10 mouse cellular contexts compared by ENCODE assay signal in the genomic region with DNA sequence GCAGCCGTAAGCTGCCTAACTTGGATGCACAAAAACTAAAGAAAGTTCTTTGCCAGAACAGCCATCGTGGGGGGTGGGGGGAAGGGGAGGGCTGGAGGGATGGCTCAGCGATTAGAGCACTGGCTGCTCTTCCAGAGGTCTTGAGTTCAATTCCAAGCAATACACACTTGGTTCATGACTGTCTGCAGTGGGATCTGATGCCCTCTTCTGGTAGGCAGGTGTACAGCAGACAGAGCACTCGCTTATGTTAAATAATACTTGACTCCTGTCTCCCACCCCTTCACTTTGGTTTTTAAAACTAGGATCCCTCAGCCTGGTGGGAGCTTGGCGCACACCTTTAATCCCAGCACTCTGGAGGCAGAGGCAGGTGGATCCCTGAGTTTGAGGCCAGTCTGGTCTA. TPM values are rescaled to one million over a fixed set of nuclear protein-coding genes. Genes with fewer than 3 reads are reported as not detected.
DNase-seq lines count a peak whose midpoint lies in the region; ATAC-seq and TF ChIP-seq lines count a peak whose summit lies in the region.
"Had no signal": no experiment of that assay in that cellular context is flagged by ENCODE, and none has a peak within 500 bp of the region (broad histone marks: within the 10 kb centered on the region; RNA-seq: fewer than 3 reads in every experiment).

No protein-coding gene starts in this region.

- H3K79me3 ChIP-seq in C2C12 (ENCODE audit: low read depth), result no peaks in the 10 kb centered on the region

- H3K79me2 ChIP-seq in C2C12 (ENCODE audit: control insufficient read depth, insufficient read depth), result no peaks in the 10 kb centered on the region

- no peak overlapping the region for H3ac ChIP-seq in C2C12 (ENCODE audit: control insufficient read depth, insufficient read length, low read depth)

- H3K27me3 ChIP-seq in heart, embryonic 12.5 days (replicated peaks), result peaks cover 17% of the 10 kb centered on the region
- peaks cover 4% of the 10 kb centered on the region for H3K27me3 ChIP-seq in C2C12 (ENCODE audit: control insufficient read depth, insufficient read depth, insufficient read length)
- no peaks in the 10 kb centered on the region for H3K27me3 ChIP-seq in embryonic facial prominence, embryonic 11.5 days (ENCODE audit: control insufficient read depth, insufficient read depth, low read length)
- H3K27me3 ChIP-seq in kidney, postnatal 0 days (ENCODE audit: insufficient read depth, low read length), result no peaks in the 10 kb centered on the region
- H3K27me3 ChIP-seq: embryonic facial prominence, embryonic 12.5 days had no signal

- H3K36me3 ChIP-seq in heart, embryonic 12.5 days, result no peaks in the 10 kb centered on the region
- H3K36me3 ChIP-seq in C2C12 (ENCODE audit: control insufficient read depth, insufficient read depth), result no peaks in the 10 kb centered on the region
- H3K36me3 ChIP-seq in embryonic facial prominence, embryonic 11.5 days (replicated peaks; ENCODE audit: control insufficient read depth, insufficient read depth, low read depth, low read length), result no peaks in the 10 kb centered on the region
- no peaks in the 10 kb centered on the region for H3K36me3 ChIP-seq in kidney, postnatal 0 days (ENCODE audit: insufficient read depth, low read length)
- H3K36me3 ChIP-seq: embryonic facial prominence, embryonic 12.5 days had no signal

- no peaks in the 10 kb centered on the region for H3K9me3 ChIP-seq in heart, embryonic 12.5 days (replicated peaks)
- no peaks in the 10 kb centered on the region for H3K9me3 ChIP-seq in embryonic facial prominence, embryonic 11.5 days (replicated peaks; ENCODE audit: control insufficient read depth, low read length)
- no peaks in the 10 kb centered on the region for H3K9me3 ChIP-seq in kidney, postnatal 0 days (replicated peaks; ENCODE audit: low read length)
- H3K9me3 ChIP-seq: embryonic facial prominence, embryonic 12.5 days had no signal

- no peak overlapping the region for H3K27ac ChIP-seq in heart, embryonic 12.5 days (ENCODE audit: poor library complexity, severe bottlenecking)
- H3K27ac ChIP-seq in embryonic facial prominence, embryonic 11.5 days (replicated peaks; ENCODE audit: low read depth, low read length), result no peak overlapping the region
- no peak overlapping the region for H3K27ac ChIP-seq in kidney, postnatal 0 days
- H3K27ac ChIP-seq: embryonic facial prominence, embryonic 12.5 days had no signal

- WGBS in heart, embryonic 12.5 days, result 27% methylated on average over 5 of the region's 5 CpGs
- WGBS in embryonic facial prominence, embryonic 11.5 days, result 26% methylated on average over 5 of the region's 5 CpGs
- 30% methylated on average over 5 of the region's 5 CpGs for WGBS in kidney, postnatal 0 days

- peaks cover 15% of the 10 kb centered on the region for H3K4me1 ChIP-seq in heart, embryonic 12.5 days (replicated peaks)
- no peaks in the 10 kb centered on the region for H3K4me1 ChIP-seq in embryonic facial prominence, embryonic 11.5 days (ENCODE audit: control insufficient read depth, insufficient read depth, low read length)
- H3K4me1 ChIP-seq in kidney, postnatal 0 days (replicated peaks; ENCODE audit: insufficient read depth, low read length), result no peaks in the 10 kb centered on the region
- H3K4me1 ChIP-seq: embryonic facial prominence, embryonic 12.5 days had no signal

- H3K4me2 ChIP-seq in heart, embryonic 12.5 days, result no peak overlapping the region
- H3K4me2 ChIP-seq in embryonic facial prominence, embryonic 11.5 days (ENCODE audit: low read depth, low read length), result no peak overlapping the region
- H3K4me2 ChIP-seq in kidney, postnatal 0 days (ENCODE audit: low read length), result no peak overlapping the region
- H3K4me2 ChIP-seq: embryonic facial prominence, embryonic 12.5 days had no signal

- DNase-seq in heart, adult 8-10 months (ENCODE audit: low spot score), result peak; percentile 50
- DNase-seq in adrenal gland, adult 2 months, result peak; percentile 58
- peak; percentile 61 for DNase-seq in embryonic facial prominence, embryonic 11.5 days (ENCODE audit: low spot score)
- peak; percentile 71 for DNase-seq in kidney, postnatal 0 days (ENCODE audit: low spot score)
- peak; percentile 67 for DNase-seq in mesoderm, embryonic 11.5 days (ENCODE audit: low read depth, low spot score)
- peak; percentile 71 for DNase-seq in thymus, postnatal 14 days

- H3K9ac ChIP-seq in heart, embryonic 12.5 days, result no peak overlapping the region
- H3K9ac ChIP-seq in embryonic facial prominence, embryonic 11.5 days (replicated peaks; ENCODE audit: low read length), result no peak overlapping the region; the same call in 1 of the 2 replicates
- H3K9ac ChIP-seq in kidney, postnatal 0 days (ENCODE audit: low read depth, low read length), result no peak overlapping the region
- H3K9ac ChIP-seq: embryonic facial prominence, embryonic 12.5 days had no signal

- ATAC-seq in heart, embryonic 12.5 days (ENCODE audit: insufficient number of reproducible peaks, low FRiP score), result no peak
- ATAC-seq in embryonic facial prominence, embryonic 11.5 days (replicated peaks; ENCODE audit: insufficient number of reproducible peaks, low FRiP score, low TSS enrichment, low read depth), result no peak
- no peak for ATAC-seq in kidney, postnatal 0 days (replicated peaks; ENCODE audit: low FRiP score, low read depth)

- peak; percentile 63 for TF ChIP-seq CTCF in C2C12 (IDR thresholded peaks at IDR 0.05; ENCODE audit: control insufficient read depth, insufficient read depth, insufficient read length)
- TF ChIP-seq CTCF in kidney, postnatal 0 days (IDR thresholded peaks at IDR 0.05; ENCODE audit: low read depth), result peak; percentile 84

- no peak overlapping the region for H3K4me3 ChIP-seq in heart, embryonic 12.5 days
- H3K4me3 ChIP-seq in C2C12 (ENCODE audit: insufficient read depth, poor library complexity, severe bottlenecking), result no peak overlapping the region
- no peak overlapping the region for H3K4me3 ChIP-seq in embryonic facial prominence, embryonic 11.5 days (ENCODE audit: low read depth, low read length)
- H3K4me3 ChIP-seq in kidney, postnatal 0 days (replicated peaks; ENCODE audit: low read depth, low read length), result no peak overlapping the region
- H3K4me3 ChIP-seq: embryonic facial prominence, embryonic 12.5 days had no signal

TF ChIP-seq in C2C12, 6 proteins besides CTCF, POLR2A, EP300 and RAD21:
- TF ChIP-seq FOSL1 (IDR thresholded peaks at IDR 0.05; ENCODE audit: insufficient read depth, low read length, poor library complexity, severe bottlenecking) (no peak), CEBPB (IDR thresholded peaks at IDR 0.05; ENCODE audit: low read depth) (no peak), MYOG (IDR thresholded peaks at IDR 0.05; ENCODE audit: control insufficient read depth, extremely low read depth, insufficient read length) (no peak), MAX (IDR thresholded peaks at IDR 0.05) (no peak), MYOD1 (IDR thresholded peaks at IDR 0.05; ENCODE audit: control insufficient read depth, insufficient read length, low read depth) (no peak), USF1 (IDR thresholded peaks at IDR 0.05; ENCODE audit: low read depth) (no peak)

RNA-seq across cellular contexts. Expression of a gene that starts 4.4 kb away (rescaled TPM):
- total RNA-seq in heart, adult 8-10 months (2022), result not detected
- polyA plus RNA-seq in heart, embryonic 12.5 days (2016; fragmentation: Nextera tagmentation; extraction: Ambion mirVana), result not detected in 2 replicates
- 0.02 TPM for polyA plus RNA-seq in C2C12 (2012; fragmentation: generic; extraction: Trizol)
- total RNA-seq in adrenal gland, adult 2 months (2021), result not detected
- 0.18 and 0.21 TPM in 2 replicates for polyA plus RNA-seq in adrenal gland, adult 2 months (2012; rRNA removed)
- polyA plus RNA-seq in embryonic facial prominence, embryonic 11.5 days (2014; fragmentation: Nextera tagmentation; extraction: Ambion mirVana), result 0.06 TPM in 2 replicates
- 0.04 TPM in 1 of 2 replicates, not detected in the other for polyA plus RNA-seq in kidney, postnatal 0 days (2015; fragmentation: Nextera tagmentation; extraction: Ambion mirVana)

RNA-seq across cellular contexts. Expression of a gene that starts 21.0 kb away (rescaled TPM):
- total RNA-seq in heart, adult 8-10 months (2022), result 10 to 100 TPM; 11.1 to 15.9 (median 14.4) TPM
- 34.8 and 35.2 TPM in 2 replicates for polyA plus RNA-seq in heart, embryonic 12.5 days (2016; fragmentation: Nextera tagmentation; extraction: Ambion mirVana)
- 31.2 TPM for polyA plus RNA-seq in C2C12 (2012; fragmentation: generic; extraction: Trizol)
- 10 to 100 TPM; 28.5 to 35.2 TPM for total RNA-seq in adrenal gland, adult 2 months (2021)
- polyA plus RNA-seq in adrenal gland, adult 2 months (2012; rRNA removed), result 114 and 116 TPM in 2 replicates
- 17.1 and 19.7 TPM in 2 replicates for polyA plus RNA-seq in embryonic facial prominence, embryonic 11.5 days (2014; fragmentation: Nextera tagmentation; extraction: Ambion mirVana)
- polyA plus RNA-seq in kidney, postnatal 0 days (2015; fragmentation: Nextera tagmentation; extraction: Ambion mirVana), result 34.3 and 36.1 TPM in 2 replicates

RNA-seq across cellular contexts. Expression of a gene that starts 21.0 kb away (rescaled TPM):
- 10 to 100 TPM; 23.3 to 32.5 (median 25.0) TPM for total RNA-seq in heart, adult 8-10 months (2022)
- 177 and 182 TPM in 2 replicates for polyA plus RNA-seq in heart, embryonic 12.5 days (2016; fragmentation: Nextera tagmentation; extraction: Ambion mirVana)
- polyA plus RNA-seq in C2C12 (2012; fragmentation: generic; extraction: Trizol), result 297 TPM
- 10 to 100 TPM; 22.3 to 36.2 TPM for total RNA-seq in adrenal gland, adult 2 months (2021)
- 91.9 and 107 TPM in 2 replicates for polyA plus RNA-seq in adrenal gland, adult 2 months (2012; rRNA removed)
- 282 and 329 TPM in 2 replicates for polyA plus RNA-seq in embryonic facial prominence, embryonic 11.5 days (2014; fragmentation: Nextera tagmentation; extraction: Ambion mirVana)
- polyA plus RNA-seq in kidney, postnatal 0 days (2015; fragmentation: Nextera tagmentation; extraction: Ambion mirVana), result 269 and 270 TPM in 2 replicates

RNA-seq across cellular contexts. Expression of a gene that starts 24.7 kb away (rescaled TPM):
- total RNA-seq in heart, adult 8-10 months (2022), result 100 to 1,000 TPM; 117 to 135 (median 123) TPM
- polyA plus RNA-seq in heart, embryonic 12.5 days (2016; fragmentation: Nextera tagmentation; extraction: Ambion mirVana), result 285 and 293 TPM in 2 replicates
- 263 TPM for polyA plus RNA-seq in C2C12 (2012; fragmentation: generic; extraction: Trizol)
- total RNA-seq in adrenal gland, adult 2 months (2021), result 100 to 1,000 TPM; 174 to 231 TPM
- 236 and 243 TPM in 2 replicates for polyA plus RNA-seq in adrenal gland, adult 2 months (2012; rRNA removed)
- 266 and 347 TPM in 2 replicates for polyA plus RNA-seq in embryonic facial prominence, embryonic 11.5 days (2014; fragmentation: Nextera tagmentation; extraction: Ambion mirVana)
- 434 and 437 TPM in 2 replicates for polyA plus RNA-seq in kidney, postnatal 0 days (2015; fragmentation: Nextera tagmentation; extraction: Ambion mirVana)

RNA-seq across cellular contexts. Expression of a gene that starts 32.2 kb away (rescaled TPM):
- 10 to 100 TPM in 3 of 4 experiments, 1 to 10 TPM in 1; 7.8 to 14.0 (median 12.6) TPM for total RNA-seq in heart, adult 8-10 months (2022)
- polyA plus RNA-seq in heart, embryonic 12.5 days (2016; fragmentation: Nextera tagmentation; extraction: Ambion mirVana), result 0.46 and 0.54 TPM in 2 replicates
- polyA plus RNA-seq in C2C12 (2012; fragmentation: generic; extraction: Trizol), result 0.05 TPM
- 10 to 100 TPM in 1 of 2 experiments, 1 to 10 TPM in 1; 8.5 to 16.7 TPM for total RNA-seq in adrenal gland, adult 2 months (2021)
- polyA plus RNA-seq in adrenal gland, adult 2 months (2012; rRNA removed), result 13.8 and 18.7 TPM in 2 replicates
- polyA plus RNA-seq in embryonic facial prominence, embryonic 11.5 days (2014; fragmentation: Nextera tagmentation; extraction: Ambion mirVana), result 0.49 and 0.67 TPM in 2 replicates
- 0.61 and 0.89 TPM in 2 replicates for polyA plus RNA-seq in kidney, postnatal 0 days (2015; fragmentation: Nextera tagmentation; extraction: Ambion mirVana)
- polyA plus RNA-seq: liver, embryonic 16.5 days had no signal
